Mouse (Mus musculus) limb, embryonic 13.5 days (tissue): ENCODE measurements around the gene Pdcd1. TPM values are rescaled to one million over a fixed set of nuclear protein-coding genes. Genes with fewer than 3 reads are reported as not detected.
A peak's percentile ranks its signal among the peaks of the same experiment; 100 is the strongest.

Source experiments
- ATAC-seq: fragments of 200-750 bp; cut with Nextera tagmentation; 2 replicates; pipeline ENCODE4 v1.8.0; 2017; ENCODE audit warnings: low read depth, moderate number of reproducible peaks, moderate TSS enrichment; ENCODE audit not compliant: low FRiP score
- H3K27ac ChIP-seq: fragments of 300-500 bp; sonication (generic); 2 replicates; pipeline ENCODE4 v1.5.1; 2015; ENCODE audit warnings: inconsistent platforms, mild to moderate bottlenecking, moderate library complexity
- H3K27me3 ChIP-seq: fragments of 300-500 bp; sonication (generic); 2 replicates; pipeline ENCODE4 v1.6.1; 2015; ENCODE audit warnings: mild to moderate bottlenecking, inconsistent platforms
- H3K36me3 ChIP-seq: fragments of 300-500 bp; sonication (generic); 2 replicates; pipeline ENCODE4 v1.6.1; 2015; ENCODE audit warnings: inconsistent platforms, mild to moderate bottlenecking, moderate library complexity
- H3K4me1 ChIP-seq: fragments of 300-500 bp; sonication (generic); 2 replicates; pipeline ENCODE4 v1.6.1; 2015; ENCODE audit warnings: inconsistent platforms
- H3K4me2 ChIP-seq: fragments of 300-500 bp; sonication (generic); replicated peaks from 2 replicates; pipeline ENCODE4 v1.6.1; 2015; ENCODE audit warnings: inconsistent platforms, mild to moderate bottlenecking, moderate library complexity
- H3K4me3 ChIP-seq: fragments of 300-500 bp; sonication (generic); 2 replicates; pipeline ENCODE4 v1.5.1; 2015; ENCODE audit warnings: moderate library complexity, mild to moderate bottlenecking, inconsistent platforms
- H3K9ac ChIP-seq: fragments of 300-500 bp; sonication (generic); 2 replicates; pipeline ENCODE4 v1.6.1; 2015; ENCODE audit warnings: mild to moderate bottlenecking, inconsistent platforms
- H3K9me3 ChIP-seq: fragments of 300-500 bp; sonication (generic); 2 replicates; pipeline ENCODE4 v1.6.1; 2016; ENCODE audit warnings: inconsistent platforms
- WGBS: fragments of 180-500 bp; shearing (Covaris S2); methylation state at CpG from one replicate; pipeline ENCODE4 v1.1.7; 2015; 5-methylcytosine and 5-hydroxymethylcytosine counted together
- polyA plus RNA-seq: library from polyadenylated mRNA; unstranded; fragments of >200 nt; fragmentation: Nextera tagmentation; extraction: Ambion mirVana; gene quantifications from 2 replicates; pipeline ENCODE4 v1.2.1, GENCODE M21; 2015

Pdcd1 gene
- polyA plus RNA-seq, 1 experiment from 2014 or later: 0.14 TPM

DNA sequence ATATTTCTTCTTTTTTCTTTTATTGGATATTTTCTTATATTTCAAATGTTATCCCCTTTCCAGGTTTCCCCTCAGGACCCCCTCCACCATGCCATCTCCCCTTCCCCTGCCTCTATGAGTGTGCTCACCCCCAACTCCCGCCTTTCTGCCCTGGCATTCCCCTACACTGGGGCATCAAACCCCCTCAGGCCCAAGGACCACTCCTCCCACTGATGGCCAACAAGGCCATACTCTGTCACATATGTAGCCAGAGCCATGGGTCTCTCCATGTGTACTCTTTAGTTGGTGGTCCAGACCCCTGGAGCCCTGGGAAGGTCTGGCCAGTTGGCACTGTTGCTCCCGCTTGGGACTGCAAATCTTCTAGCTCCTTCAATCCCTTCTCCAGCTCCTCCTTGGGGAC is 5.0 kb upstream of the Pdcd1 start:
- Histone ChIP-seq H3K9ac (no peak overlapping the region), H3K4me3 (no peak overlapping the region), H3K27ac (no peak overlapping the region), H3K27me3 (no peaks in the 10 kb centered on the region), H3K4me1 (peaks cover 21% of the 10 kb centered on the region), H3K9me3 (no peaks in the 10 kb centered on the region), H3K36me3 (no peaks in the 10 kb centered on the region), H3K4me2 (no peak overlapping the region)
- ATAC-seq: no peak
- WGBS: 93% methylated on average over 2 of the region's 2 CpGs

DNA sequence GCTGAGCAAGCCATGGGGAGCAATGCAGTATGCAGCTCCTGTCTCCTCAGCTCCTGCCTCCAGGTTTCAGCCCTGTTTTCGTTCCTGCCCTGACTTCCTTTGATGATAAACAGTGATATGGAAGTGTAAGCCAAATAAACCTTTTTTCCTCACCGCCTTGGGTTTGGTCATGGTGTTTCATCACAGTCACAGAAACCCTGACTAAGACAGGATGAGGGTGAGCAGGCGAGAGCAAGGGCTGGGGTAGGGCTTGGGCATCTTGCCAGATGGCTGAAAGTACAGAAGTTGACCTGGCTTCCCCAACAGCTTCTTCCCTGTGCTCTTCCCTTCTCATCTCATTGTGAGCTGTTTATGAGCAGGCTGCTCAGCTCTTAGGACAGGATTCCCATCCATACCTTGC is 3.6 kb upstream of the Pdcd1 start:
- no peak overlapping the region for H3K27ac ChIP-seq
- no peak overlapping the region for H3K4me2 ChIP-seq
- H3K9me3 ChIP-seq: no peaks in the 10 kb centered on the region
- H3K9ac ChIP-seq: no peak overlapping the region
- H3K4me1 ChIP-seq: peaks cover 23% of the 10 kb centered on the region
- no peaks in the 10 kb centered on the region for H3K36me3 ChIP-seq
- H3K27me3 ChIP-seq: no peaks in the 10 kb centered on the region
- H3K4me3 ChIP-seq: no peak overlapping the region
- no peak for ATAC-seq
- 77% methylated on average over 3 of the region's 3 CpGs for whole genome bisulfite sequencing

- Histone ChIP-seq H3K4me2 (no peak overlapping the region), H3K9me3 (no peaks in the 10 kb centered on the region), H3K27ac (no peak overlapping the region), H3K27me3 (no peaks in the 10 kb centered on the region), H3K4me3 (no peak overlapping the region), H3K9ac (no peak overlapping the region), H3K36me3 (no peaks in the 10 kb centered on the region), H3K4me1 (peaks cover 23% of the 10 kb centered on the region)
- no peak for ATAC-seq
- 74% methylated on average over 1 of the region's 1 CpGs for WGBS
Observed at GRCm38 (mm10) chr1:94054481-94054880, 2.1 kb upstream of the Pdcd1 start.

GRCm38 (mm10) chr1:94053530-94054216 is 1.3 kb upstream of the Pdcd1 start:
- no peaks in the 10 kb centered on the region for H3K27me3 ChIP-seq
- no peak overlapping the region for H3K4me3 ChIP-seq
- no peak overlapping the region for H3K9ac ChIP-seq
- H3K9me3 ChIP-seq: no peaks in the 10 kb centered on the region
- peak overlapping the region; percentile 67 for H3K27ac ChIP-seq
- no peaks in the 10 kb centered on the region for H3K36me3 ChIP-seq
- no peak overlapping the region for H3K4me2 ChIP-seq
- WGBS: 44% methylated on average over 7 of the region's 7 CpGs
- peaks cover 23% of the 10 kb centered on the region for H3K4me1 ChIP-seq
- ATAC-seq: peak; percentile 65; the same call in 1 of the 2 replicates

DNA sequence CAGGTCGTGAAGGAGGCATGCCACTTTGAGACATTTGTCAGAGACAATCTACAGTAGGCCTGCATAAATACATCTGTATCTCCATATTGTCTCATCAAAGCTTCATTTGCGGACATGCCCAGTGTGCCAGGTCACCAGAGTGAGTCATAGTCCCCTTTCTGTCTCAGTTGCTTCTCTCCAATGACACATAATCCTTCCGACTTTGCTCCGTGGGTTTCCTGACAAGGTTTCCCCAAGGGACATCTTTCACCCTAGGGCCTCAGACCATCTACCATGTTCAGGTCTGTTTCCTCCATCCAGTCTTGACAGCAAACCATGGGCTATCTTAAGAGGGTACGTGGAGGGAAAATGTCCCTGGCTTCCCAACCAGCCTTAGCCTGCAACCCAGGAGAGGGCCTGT is 1.2 kb downstream of the Pdcd1 start:
- Histone ChIP-seq H3K4me3 (no peak overlapping the region), H3K9me3 (no peaks in the 10 kb centered on the region), H3K9ac (no peak overlapping the region), H3K27ac (no peak overlapping the region), H3K36me3 (no peaks in the 10 kb centered on the region), H3K4me2 (no peak overlapping the region), H3K4me1 (peaks cover 23% of the 10 kb centered on the region), H3K27me3 (no peaks in the 10 kb centered on the region)
- no peak for ATAC-seq
- WGBS: 83% methylated on average over 5 of the region's 5 CpGs

- Histone ChIP-seq H3K9me3 (no peaks in the 10 kb centered on the region), H3K36me3 (no peaks in the 10 kb centered on the region), H3K9ac (no peak overlapping the region), H3K4me3 (no peak overlapping the region), H3K27me3 (no peaks in the 10 kb centered on the region), H3K27ac (no peak overlapping the region), H3K4me1 (no peaks in the 10 kb centered on the region), H3K4me2 (no peak overlapping the region)
- WGBS: 86% methylated on average over 4 of the region's 4 CpGs
- no peak for ATAC-seq
Observed at GRCm38 (mm10) chr1:94046544-94046943, 5.8 kb downstream of the Pdcd1 start.

- Histone ChIP-seq H3K4me2 (no peak overlapping the region), H3K4me1 (no peaks in the 10 kb centered on the region), H3K27me3 (no peaks in the 10 kb centered on the region), H3K36me3 (no peaks in the 10 kb centered on the region), H3K9ac (no peak overlapping the region), H3K4me3 (no peak overlapping the region), H3K27ac (no peak overlapping the region), H3K9me3 (no peaks in the 10 kb centered on the region)
- no peak for ATAC-seq
- 58% methylated on average over 3 of the region's 3 CpGs for WGBS
Observed at GRCm38 (mm10) chr1:94045559-94045958, 6.8 kb downstream of the Pdcd1 start.

GRCm38 (mm10) chr1:94040391-94040790 is 12.0 kb downstream of the Pdcd1 start:
- H3K9me3 ChIP-seq: no peaks in the 10 kb centered on the region
- H3K27me3 ChIP-seq: no peaks in the 10 kb centered on the region
- H3K4me1 ChIP-seq: peaks cover 4% of the 10 kb centered on the region
- H3K36me3 ChIP-seq: no peaks in the 10 kb centered on the region
- H3K27ac ChIP-seq: no peak overlapping the region
- 92% methylated on average over 2 of the region's 2 CpGs for WGBS
- H3K4me2 ChIP-seq: no peak overlapping the region
- H3K4me3 ChIP-seq: no peak overlapping the region
- no peak for ATAC-seq
- H3K9ac ChIP-seq: no peak overlapping the region

DNA sequence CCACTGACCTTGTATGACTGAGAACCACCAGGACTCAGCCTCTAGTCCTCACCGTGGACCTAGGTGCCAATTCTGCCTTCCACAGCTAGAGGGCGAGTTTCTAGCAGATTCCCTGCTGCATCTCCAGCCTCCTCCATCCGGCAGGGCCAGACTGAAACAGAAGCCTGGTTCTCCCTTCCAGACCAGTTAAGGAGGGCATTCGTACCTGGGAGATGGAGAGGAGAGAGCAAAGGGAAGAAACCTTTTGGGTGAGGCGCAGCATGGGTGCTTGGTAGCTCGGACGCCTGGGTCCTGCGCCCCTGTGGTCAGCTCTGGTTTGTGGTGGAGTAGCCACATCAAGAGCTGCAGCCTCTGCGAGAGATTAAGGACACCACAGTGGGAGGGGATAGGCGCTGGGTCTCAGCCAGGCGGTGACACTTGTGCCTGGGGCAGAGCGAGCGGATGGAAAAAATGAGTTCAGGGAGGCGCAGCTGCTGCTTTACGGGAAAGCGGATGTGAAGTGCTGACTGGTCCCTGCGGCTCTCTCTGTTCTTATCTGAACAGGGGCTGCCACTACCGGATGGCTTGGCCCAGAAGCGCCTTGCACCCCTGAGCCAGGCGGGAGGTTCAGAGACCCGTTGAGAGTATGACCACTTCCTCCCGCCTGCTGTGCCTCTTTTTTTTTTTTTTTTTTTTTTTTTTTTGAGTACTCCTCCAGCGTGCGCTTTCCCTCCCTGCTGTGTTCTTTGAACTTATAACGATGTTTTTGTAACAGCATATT is 17.2 kb downstream of the Pdcd1 start:
- ATAC-seq: peak; percentile 88
- H3K27ac ChIP-seq: peak overlapping the region; percentile 84; the same call in 1 of the 2 replicates
- WGBS: under 1% methylated on average over 25 of the region's 25 CpGs

GRCm38 (mm10) chr1:94033075-94033602 is 19.2 kb downstream of the Pdcd1 start:
- H3K4me3 ChIP-seq: no peak overlapping the region
- H3K9ac ChIP-seq: no peak overlapping the region
- no peaks in the 10 kb centered on the region for H3K36me3 ChIP-seq
- 77% methylated on average over 2 of the region's 2 CpGs for WGBS
- no peaks in the 10 kb centered on the region for H3K9me3 ChIP-seq
- no peak overlapping the region for H3K4me2 ChIP-seq
- ATAC-seq: no peak
- H3K4me1 ChIP-seq: peaks cover 7% of the 10 kb centered on the region
- no peak overlapping the region for H3K27ac ChIP-seq
- no peaks in the 10 kb centered on the region for H3K27me3 ChIP-seq

More for the DNA sequence above, 17.2 kb downstream of the Pdcd1 start:
- Histone ChIP-seq H3K4me1 (peaks cover 7% of the 10 kb centered on the region), H3K9me3 (no peaks in the 10 kb centered on the region), H3K9ac (peak overlapping the region; percentile 57), H3K4me2 (peak overlapping the region; percentile 80), H3K4me3 (peak overlapping the region; percentile 46), H3K27me3 (no peaks in the 10 kb centered on the region), H3K36me3 (no peaks in the 10 kb centered on the region)

DNA sequence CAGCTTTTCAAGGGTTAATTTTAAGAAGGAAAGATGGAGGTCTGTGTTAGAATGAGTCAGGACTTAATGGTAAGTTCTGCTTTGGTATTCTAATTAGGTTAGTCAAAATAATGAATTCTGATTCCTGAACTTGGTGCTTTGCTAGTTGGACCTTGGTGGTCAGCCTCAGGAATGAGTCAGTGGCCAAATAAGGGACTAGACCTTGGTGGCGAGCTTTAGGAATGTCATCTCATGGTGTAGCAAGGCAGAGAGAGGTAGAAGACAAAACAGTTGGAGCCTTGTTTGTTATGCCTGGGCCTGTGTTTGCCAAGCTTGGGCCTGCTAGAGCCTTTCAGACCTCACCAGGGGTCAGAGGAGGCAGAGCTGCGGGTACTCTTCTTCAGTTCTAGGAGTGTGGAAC is 23.6 kb downstream of the Pdcd1 start:
- no peaks in the 10 kb centered on the region for H3K27me3 ChIP-seq
- H3K27ac ChIP-seq: no peak overlapping the region
- WGBS: 91% methylated on average over 2 of the region's 2 CpGs
- no peak overlapping the region for H3K4me3 ChIP-seq
- H3K9me3 ChIP-seq: no peaks in the 10 kb centered on the region
- H3K36me3 ChIP-seq: no peaks in the 10 kb centered on the region
- no peak for ATAC-seq
- no peak overlapping the region for H3K4me2 ChIP-seq
- no peak overlapping the region for H3K9ac ChIP-seq
- no peaks in the 10 kb centered on the region for H3K4me1 ChIP-seq

DNA sequence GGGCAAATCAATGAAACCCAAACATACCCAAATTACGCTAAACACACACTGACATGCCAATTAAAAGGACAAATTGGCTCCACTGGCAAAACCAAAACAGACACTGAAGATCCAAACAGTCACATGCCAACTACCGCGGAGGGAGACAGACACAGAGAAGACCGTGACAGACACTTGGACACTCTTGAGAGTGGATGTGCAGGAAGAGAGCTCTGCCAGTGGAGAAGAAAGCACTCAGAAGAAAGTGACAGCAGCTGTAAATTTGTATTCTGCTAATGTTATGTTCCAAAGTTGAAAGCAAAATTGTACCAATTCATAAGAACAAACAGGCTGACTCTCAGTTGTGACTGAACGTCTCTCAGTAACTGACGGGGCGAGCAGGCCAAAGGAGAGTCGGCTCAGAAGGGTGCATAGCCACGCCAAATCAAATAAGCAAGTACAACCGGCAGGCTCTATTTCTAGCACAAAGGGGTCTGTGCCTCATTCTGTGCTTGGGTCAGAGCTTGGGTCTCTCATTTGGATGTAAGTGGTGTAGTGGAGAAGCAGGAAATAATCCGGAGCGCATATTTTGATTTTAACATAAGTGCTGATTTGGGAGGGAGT is 24.7 kb downstream of the Pdcd1 start:
- Histone ChIP-seq H3K9ac (no peak overlapping the region), H3K36me3 (no peaks in the 10 kb centered on the region), H3K27ac (no peak overlapping the region), H3K27me3 (no peaks in the 10 kb centered on the region), H3K9me3 (no peaks in the 10 kb centered on the region), H3K4me1 (no peaks in the 10 kb centered on the region), H3K4me2 (no peak overlapping the region), H3K4me3 (no peak overlapping the region)
- WGBS: 88% methylated on average over 12 of the region's 12 CpGs
- no peak for ATAC-seq
